Mouse (Mus musculus): ENCODE data around the gene Ugt1a6b. TPM values are rescaled to one million over a fixed set of nuclear protein-coding genes. Genes with fewer than 3 reads are reported as not detected.
"Not testable (repeated sequence)": the region's sequence is repeated elsewhere in the genome, so short reads cannot be mapped to it uniquely, and the experiment has no call there.

Ugt1a6b gene
- polyA plus RNA-seq, 1 experiment from 2014 or later = 0.49 TPM

GRCm38 (mm10) chr1:88109027-88109557 lies 6.0 kb downstream of the Ugt1a6b start:
- H3K27me3 ChIP-seq (replicated peaks; ENCODE audit: control insufficient read depth, insufficient read depth, low read length); H3K4me3 ChIP-seq (ENCODE audit: low read length); H3K9ac ChIP-seq (ENCODE audit: low read depth, low read length); H3K36me3 ChIP-seq (ENCODE audit: control insufficient read depth, insufficient read depth, low read length); H3K27ac ChIP-seq (ENCODE audit: low read length); H3K9me3 ChIP-seq (ENCODE audit: control insufficient read depth, low read length); H3K4me2 ChIP-seq (ENCODE audit: low read depth, low read length): not testable (repeated sequence)
- H3K4me1 ChIP-seq (ENCODE audit: control insufficient read depth, insufficient read depth, low read length) = peaks cover 13% of the 10 kb centered on the region
- ATAC-seq = peak; percentile 90
- 56% methylated on average over 2 of the region's 2 CpGs for WGBS

DNA sequence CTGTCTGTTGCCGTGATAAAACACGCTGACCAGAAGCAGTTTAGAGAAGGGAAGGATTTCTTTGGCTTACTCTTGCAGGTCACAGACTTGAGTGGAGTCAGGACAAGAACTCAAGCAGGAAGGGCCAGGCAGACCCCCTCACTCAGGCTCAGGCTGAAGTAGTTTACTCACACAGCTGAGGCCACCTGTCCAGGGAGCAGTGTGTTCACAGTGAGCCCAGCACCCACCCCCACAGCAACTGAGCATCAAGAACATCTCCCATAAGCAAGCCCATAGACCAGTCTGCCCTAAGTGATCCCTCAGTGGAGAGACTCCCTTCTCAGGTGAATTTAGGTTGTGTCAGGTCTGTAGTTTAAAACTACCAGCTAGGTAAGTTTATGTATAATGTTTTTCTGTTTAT lies 6.6 kb downstream of the Ugt1a6b start:
- H3K4me2 ChIP-seq (ENCODE audit: low read depth, low read length); H3K27me3 ChIP-seq (replicated peaks; ENCODE audit: control insufficient read depth, insufficient read depth, low read length); ATAC-seq; H3K27ac ChIP-seq (ENCODE audit: low read length); H3K36me3 ChIP-seq (ENCODE audit: control insufficient read depth, insufficient read depth, low read length); H3K4me3 ChIP-seq (ENCODE audit: low read length); H3K4me1 ChIP-seq (ENCODE audit: control insufficient read depth, insufficient read depth, low read length); H3K9me3 ChIP-seq (ENCODE audit: control insufficient read depth, low read length); H3K9ac ChIP-seq (ENCODE audit: low read depth, low read length): not testable (repeated sequence)
- 42% methylated on average over 2 of the region's 2 CpGs for WGBS

GRCm38 (mm10) chr1:88112769-88113168 lies 9.7 kb downstream of the Ugt1a6b start:
- not testable (repeated sequence) for H3K27ac ChIP-seq (ENCODE audit: low read length); H3K4me3 ChIP-seq (ENCODE audit: low read length); H3K9me3 ChIP-seq (ENCODE audit: control insufficient read depth, low read length); H3K4me1 ChIP-seq (ENCODE audit: control insufficient read depth, insufficient read depth, low read length); H3K4me2 ChIP-seq (ENCODE audit: low read depth, low read length); H3K9ac ChIP-seq (ENCODE audit: low read depth, low read length); H3K36me3 ChIP-seq (ENCODE audit: control insufficient read depth, insufficient read depth, low read length); H3K27me3 ChIP-seq (replicated peaks; ENCODE audit: control insufficient read depth, insufficient read depth, low read length); ATAC-seq
- 93% methylated on average over 6 of the region's 6 CpGs for WGBS

DNA sequence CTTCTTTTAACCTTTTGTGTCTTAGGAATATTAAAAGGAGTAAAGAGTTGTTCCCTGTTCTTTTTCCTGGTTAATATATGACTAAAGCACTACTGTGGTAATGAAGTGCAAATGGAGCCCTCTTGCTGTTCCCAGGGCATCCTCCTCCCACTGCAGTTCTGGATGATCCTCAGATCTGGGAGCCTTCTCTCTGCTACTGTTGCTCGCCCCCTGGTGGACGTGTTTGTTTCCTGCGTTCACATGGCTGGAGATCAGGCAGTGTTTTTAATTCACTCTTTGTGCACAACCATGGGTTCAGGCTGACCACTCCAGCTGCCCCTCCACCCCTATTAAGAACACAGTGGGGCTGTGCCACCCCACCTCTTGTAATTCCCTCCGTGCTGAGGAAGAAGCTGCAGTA lies 17.5 kb downstream of the Ugt1a6b start:
- not testable (repeated sequence) for H3K9ac ChIP-seq (ENCODE audit: low read depth, low read length); H3K9me3 ChIP-seq (ENCODE audit: control insufficient read depth, low read length); H3K4me2 ChIP-seq (ENCODE audit: low read depth, low read length); H3K36me3 ChIP-seq (ENCODE audit: control insufficient read depth, insufficient read depth, low read length); H3K27me3 ChIP-seq (replicated peaks; ENCODE audit: control insufficient read depth, insufficient read depth, low read length); H3K4me1 ChIP-seq (ENCODE audit: control insufficient read depth, insufficient read depth, low read length); H3K27ac ChIP-seq (ENCODE audit: low read length); H3K4me3 ChIP-seq (ENCODE audit: low read length)
- 12% methylated on average over 4 of the region's 4 CpGs for WGBS
- ATAC-seq = peak; percentile 66

DNA sequence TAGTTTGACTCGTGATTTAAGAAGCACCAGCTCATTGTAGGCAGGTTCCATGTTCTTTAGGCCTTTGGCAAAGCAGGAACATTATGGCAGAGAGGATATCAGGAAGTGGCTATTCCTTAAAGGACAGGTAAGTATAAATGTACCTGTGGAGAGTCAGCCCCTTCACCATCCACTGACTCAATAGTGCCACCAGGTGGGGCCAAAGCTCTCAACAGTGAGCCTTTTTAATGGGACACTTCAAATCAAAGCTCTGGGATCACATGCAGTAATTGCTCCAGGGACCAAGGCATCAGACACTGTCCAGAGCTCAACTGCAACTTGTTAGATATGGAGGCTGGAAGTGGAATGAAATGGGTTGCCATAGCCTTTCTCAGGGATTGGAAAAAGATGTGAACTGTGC lies 18.5 kb downstream of the Ugt1a6b start:
- not testable (repeated sequence) for H3K4me3 ChIP-seq (ENCODE audit: low read length); ATAC-seq; H3K4me1 ChIP-seq (ENCODE audit: control insufficient read depth, insufficient read depth, low read length); H3K4me2 ChIP-seq (ENCODE audit: low read depth, low read length); H3K27ac ChIP-seq (ENCODE audit: low read length); H3K9ac ChIP-seq (ENCODE audit: low read depth, low read length); H3K36me3 ChIP-seq (ENCODE audit: control insufficient read depth, insufficient read depth, low read length); H3K27me3 ChIP-seq (replicated peaks; ENCODE audit: control insufficient read depth, insufficient read depth, low read length); H3K9me3 ChIP-seq (ENCODE audit: control insufficient read depth, low read length)
- WGBS = no CpG with 5 or more reads among the region's 1 CpGs

- H3K9ac ChIP-seq (ENCODE audit: low read depth, low read length); H3K36me3 ChIP-seq (ENCODE audit: control insufficient read depth, insufficient read depth, low read length); H3K4me3 ChIP-seq (ENCODE audit: low read length); H3K4me1 ChIP-seq (ENCODE audit: control insufficient read depth, insufficient read depth, low read length); ATAC-seq; H3K27me3 ChIP-seq (replicated peaks; ENCODE audit: control insufficient read depth, insufficient read depth, low read length); H3K4me2 ChIP-seq (ENCODE audit: low read depth, low read length); H3K27ac ChIP-seq (ENCODE audit: low read length); H3K9me3 ChIP-seq (ENCODE audit: control insufficient read depth, low read length): not testable (repeated sequence)
- WGBS = 75% methylated on average over 3 of the region's 4 CpGs
Observed at GRCm38 (mm10) chr1:88125827-88126360, 22.8 kb downstream of the Ugt1a6b start.

DNA sequence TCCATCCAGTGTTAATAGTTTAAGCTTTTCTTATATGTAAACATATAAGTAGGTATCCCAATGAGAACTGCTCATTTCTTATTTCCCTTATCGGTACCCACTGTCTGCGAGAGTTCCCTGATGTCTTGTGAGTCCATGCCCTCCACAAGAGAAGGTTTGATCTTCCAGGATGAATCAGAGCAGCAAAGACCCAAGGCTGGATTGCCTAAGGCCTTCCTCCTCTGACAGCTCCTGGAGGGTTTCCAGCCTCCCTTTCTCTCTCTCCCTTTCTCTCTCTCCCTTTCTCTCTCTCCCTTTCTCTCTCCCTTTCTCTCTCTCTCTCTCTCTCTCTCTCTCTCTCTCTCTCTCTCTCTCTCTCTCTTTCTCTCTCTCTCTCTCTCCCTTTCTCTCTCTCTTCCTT lies 26.0 kb downstream of the Ugt1a6b start:
- H3K9ac ChIP-seq (ENCODE audit: low read depth, low read length); H3K36me3 ChIP-seq (ENCODE audit: control insufficient read depth, insufficient read depth, low read length); ATAC-seq; H3K27ac ChIP-seq (ENCODE audit: low read length); H3K4me3 ChIP-seq (ENCODE audit: low read length); H3K27me3 ChIP-seq (replicated peaks; ENCODE audit: control insufficient read depth, insufficient read depth, low read length); H3K4me1 ChIP-seq (ENCODE audit: control insufficient read depth, insufficient read depth, low read length); H3K4me2 ChIP-seq (ENCODE audit: low read depth, low read length); H3K9me3 ChIP-seq (ENCODE audit: control insufficient read depth, low read length): not testable (repeated sequence)
- WGBS = 77% methylated on average over 2 of the region's 2 CpGs

- whole genome bisulfite sequencing = 69% methylated on average over 1 of the region's 1 CpGs
Observed at GRCm38 (mm10) chr1:88130223-88130622, 27.2 kb downstream of the Ugt1a6b start.

DNA sequence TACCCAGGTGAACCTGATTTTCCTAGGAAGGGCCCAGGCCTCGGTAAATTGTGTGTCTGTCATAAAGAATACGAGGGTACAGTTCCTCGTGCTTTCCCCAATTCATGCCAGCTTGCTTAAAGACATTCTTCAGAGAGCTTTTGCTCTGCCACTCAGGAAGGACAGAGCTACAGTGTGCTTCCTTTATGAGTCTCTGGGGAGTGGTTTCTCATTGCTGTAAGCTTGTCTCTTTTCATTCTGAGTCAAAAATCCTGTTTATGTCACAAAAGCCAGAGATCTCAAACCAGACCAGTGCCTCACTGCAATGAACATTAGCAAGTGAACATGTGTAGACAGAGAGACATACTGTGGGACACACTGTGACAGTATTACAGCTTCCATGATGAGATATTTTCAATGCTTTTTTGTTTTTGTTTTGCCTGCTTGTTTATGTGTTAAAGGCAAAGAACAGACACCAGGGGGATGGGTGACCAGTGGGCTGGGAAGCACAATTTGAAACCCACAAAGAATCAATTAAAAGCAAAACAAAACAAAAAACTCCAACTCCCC lies 30.9 kb downstream of the Ugt1a6b start:
- Histone ChIP-seq H3K27ac (ENCODE audit: low read length) (peak overlapping the region; percentile 5), H3K4me3 (ENCODE audit: low read length) (no peak overlapping the region), H3K9me3 (ENCODE audit: control insufficient read depth, low read length) (no peaks in the 10 kb centered on the region), H3K9ac (ENCODE audit: low read depth, low read length) (no peak overlapping the region), H3K4me2 (ENCODE audit: low read depth, low read length) (no peak overlapping the region), H3K4me1 (ENCODE audit: control insufficient read depth, insufficient read depth, low read length) (peaks cover 11% of the 10 kb centered on the region; the same call in 1 of the 2 replicates), H3K36me3 (ENCODE audit: control insufficient read depth, insufficient read depth, low read length) (no peaks in the 10 kb centered on the region), H3K27me3 (replicated peaks; ENCODE audit: control insufficient read depth, insufficient read depth, low read length) (no peaks in the 10 kb centered on the region)
- 43% methylated on average over 3 of the region's 3 CpGs for WGBS
- no peak for ATAC-seq

More at GRCm38 (mm10) chr1:88130223-88130622, 27.2 kb downstream of the Ugt1a6b start:
- ATAC-seq = peak; percentile 66; the same call in 1 of the 2 replicates
- not testable (repeated sequence) for H3K4me2 ChIP-seq (ENCODE audit: low read depth, low read length); H3K9me3 ChIP-seq (ENCODE audit: control insufficient read depth, low read length); H3K9ac ChIP-seq (ENCODE audit: low read depth, low read length); H3K4me3 ChIP-seq (ENCODE audit: low read length); H3K27me3 ChIP-seq (replicated peaks; ENCODE audit: control insufficient read depth, insufficient read depth, low read length); H3K27ac ChIP-seq (ENCODE audit: low read length); H3K36me3 ChIP-seq (ENCODE audit: control insufficient read depth, insufficient read depth, low read length)
- peaks cover 11% of the 10 kb centered on the region; the same call in 1 of the 2 replicates for H3K4me1 ChIP-seq (ENCODE audit: control insufficient read depth, insufficient read depth, low read length)

Data from intestine, embryonic 16.5 days (tissue).